In genomic region chr19:24022771-24023170, GRCm38 (mm10) we compare ENCODE assay signal across 13 mouse cellular contexts. TPM values are rescaled to one million over a fixed set of nuclear protein-coding genes. Genes with fewer than 3 reads are reported as not detected.
"Had no signal": no experiment of that assay in that cellular context is flagged by ENCODE, and none has a peak within 500 bp of the region (broad histone marks: within the 10 kb centered on the region; RNA-seq: fewer than 3 reads in every experiment).

No protein-coding gene starts in this region.

- H3K9me3 ChIP-seq: limb, embryonic 10.5 days; liver, embryonic 15.5 days; stomach, embryonic 15.5 days had no signal

- H3K36me3 ChIP-seq: limb, embryonic 10.5 days; liver, embryonic 15.5 days; stomach, embryonic 15.5 days had no signal

- H3K4me2 ChIP-seq: liver, embryonic 11.5 days; liver, embryonic 15.5 days; lung, embryonic 14.5 days; stomach, embryonic 15.5 days had no signal

- DNase-seq: kidney, postnatal 10 days; lung, embryonic 14.5 days; lung, postnatal 14 days; right cerebral cortex, postnatal 14 days; thymus, adult 2 months; thymus, postnatal 25 days had no signal

- H3K27ac ChIP-seq: left cerebral cortex, adult 2 months; limb, embryonic 10.5 days; liver, embryonic 15.5 days; macrophage; stomach, embryonic 15.5 days had no signal

- ATAC-seq: midbrain, embryonic 16.5 days had no signal

- H3K27me3 ChIP-seq: stomach, embryonic 15.5 days had no signal

- H3K4me3 ChIP-seq: left cerebral cortex, adult 2 months; limb, embryonic 10.5 days; liver, embryonic 15.5 days; stomach, embryonic 15.5 days had no signal

- H3K9ac ChIP-seq: liver, embryonic 15.5 days; lung, embryonic 14.5 days; stomach, embryonic 15.5 days had no signal

- H3K4me1 ChIP-seq: liver, embryonic 15.5 days; stomach, embryonic 15.5 days had no signal

RNA-seq across cellular contexts. Expression of gene Fam189a2, which starts 8.0 kb away (rescaled TPM):
- polyA plus RNA-seq: macrophage had no signal
